Mouse (Mus musculus): ENCODE results near the gene Marcks.

GRCm38 (mm10) chr10:37137531-37138310, 999 bp downstream of the Marcks start:
- TF ChIP-seq CTCF (IDR thresholded peaks at IDR 0.05; ENCODE audit: low read depth) = no peak
- TF ChIP-seq EP300 (optimal IDR thresholded peaks at IDR 0.05) = no peak
